Mouse (Mus musculus) natural killer cell, adult 2 months (primary cell): ENCODE results near the gene Esr1.
"Not testable (repeated sequence)": the region's sequence is repeated elsewhere in the genome, so short reads cannot be mapped to it uniquely, and the experiment has no call there.

Experiments used
- DNase-seq, 2 experiments: peaks; one replicate each; pipeline ENCODE4 v3.0.0; 2022; ENCODE audit warnings: low spot score in 2 of 2

Esr1 gene

DNA sequence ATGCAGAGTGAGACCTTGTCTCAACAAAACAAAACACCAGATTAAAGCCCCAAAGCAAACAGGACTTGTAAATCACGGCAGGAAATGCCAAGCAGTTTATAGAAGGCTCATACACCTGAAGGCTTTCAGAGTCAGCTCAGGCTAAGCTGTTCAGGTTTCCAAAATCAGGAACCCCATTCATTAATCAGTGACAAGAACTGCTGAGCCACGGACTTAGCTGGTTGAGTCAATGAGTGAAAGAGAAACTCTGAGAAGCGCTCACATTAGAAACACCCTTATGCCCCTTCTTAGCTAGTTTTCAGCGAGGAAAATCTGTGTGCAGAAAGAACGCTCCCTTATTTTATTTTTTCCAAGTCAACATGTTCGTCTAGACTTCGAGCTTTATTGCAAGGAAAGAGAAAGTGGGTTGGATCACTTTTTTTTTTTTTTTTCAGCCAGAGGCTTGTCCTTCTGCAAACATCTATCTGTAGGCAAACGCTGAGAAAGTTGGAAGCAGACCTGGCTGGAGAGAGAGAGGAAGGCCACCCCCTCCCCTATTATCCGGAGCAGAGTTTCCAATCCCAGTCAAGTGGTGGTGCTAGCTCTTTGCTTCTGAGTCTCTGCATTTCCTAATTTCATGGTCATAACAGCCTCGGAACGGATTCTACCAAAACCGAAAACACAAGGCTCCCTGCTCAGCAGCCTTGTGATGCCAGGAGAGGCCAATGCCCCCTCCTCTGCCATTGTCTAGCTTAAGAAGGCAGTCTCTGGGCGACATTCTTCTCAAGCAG is at the start of gene Esr1:
TSS of gene Esr1 (plus strand) at position 208 of the 770 bp plus-strand sequence.
- peak in 1 of 2 experiments; percentile 15 for DNase-seq

DNA sequence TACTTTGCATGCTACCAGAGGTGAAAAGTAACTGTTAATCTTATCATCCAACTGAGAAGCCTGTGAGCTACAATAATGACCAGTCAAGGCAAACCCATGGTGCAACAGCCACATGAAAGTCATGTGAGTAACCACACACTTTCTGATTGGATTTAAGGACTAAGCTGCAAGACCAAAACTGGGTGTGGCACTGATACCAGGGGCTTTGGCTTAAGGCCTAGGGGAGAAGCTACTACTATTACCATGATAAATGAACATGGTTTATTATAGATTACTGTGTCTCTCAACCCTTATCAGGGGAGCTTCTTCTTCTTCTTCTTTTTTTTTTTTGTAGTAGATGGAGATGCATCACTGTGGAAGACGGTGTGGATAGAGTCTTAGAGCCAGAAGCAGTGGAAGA is 46.2 kb upstream of the Esr1 start:
- no peak for DNase-seq

DNA sequence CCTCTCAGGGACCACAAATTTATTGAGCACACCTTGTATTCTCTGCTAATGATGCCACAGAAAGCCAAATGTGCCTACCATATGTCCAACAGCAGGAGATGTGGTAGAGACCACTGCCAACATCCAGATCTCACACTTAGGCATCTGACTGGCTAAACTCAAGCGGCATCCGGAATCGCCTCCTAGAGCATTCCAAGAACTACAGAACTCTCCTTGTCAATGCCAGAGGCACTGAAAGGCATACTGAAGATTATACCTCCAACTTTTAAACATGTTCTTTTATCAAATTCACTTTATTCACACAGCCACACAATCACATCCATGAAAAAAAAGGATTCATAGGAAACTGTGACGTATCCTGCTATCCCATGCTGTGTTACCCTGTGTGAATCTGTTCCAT is 40.6 kb upstream of the Esr1 start:
- no peak for DNase-seq

DNA sequence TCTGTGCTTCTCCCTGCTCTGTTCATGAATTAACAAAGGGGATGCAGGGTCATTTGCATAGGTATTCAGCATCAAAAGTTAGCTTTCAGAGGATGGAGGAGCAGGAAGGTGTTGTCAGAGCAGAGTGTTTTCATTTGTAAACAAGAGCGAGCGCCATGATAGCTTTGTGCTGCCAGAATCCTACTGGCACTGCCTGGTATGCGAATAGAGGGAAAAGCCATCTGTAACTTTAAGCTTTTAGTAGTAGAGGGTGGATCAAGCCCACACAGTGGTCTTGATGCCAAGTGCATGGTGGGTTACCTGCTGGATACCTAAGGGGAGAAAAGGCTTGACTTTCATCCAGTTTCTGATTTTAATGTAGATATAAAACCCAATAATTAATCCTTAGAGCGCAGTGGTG is 40.1 kb upstream of the Esr1 start:
- DNase-seq, result no peak

DNA sequence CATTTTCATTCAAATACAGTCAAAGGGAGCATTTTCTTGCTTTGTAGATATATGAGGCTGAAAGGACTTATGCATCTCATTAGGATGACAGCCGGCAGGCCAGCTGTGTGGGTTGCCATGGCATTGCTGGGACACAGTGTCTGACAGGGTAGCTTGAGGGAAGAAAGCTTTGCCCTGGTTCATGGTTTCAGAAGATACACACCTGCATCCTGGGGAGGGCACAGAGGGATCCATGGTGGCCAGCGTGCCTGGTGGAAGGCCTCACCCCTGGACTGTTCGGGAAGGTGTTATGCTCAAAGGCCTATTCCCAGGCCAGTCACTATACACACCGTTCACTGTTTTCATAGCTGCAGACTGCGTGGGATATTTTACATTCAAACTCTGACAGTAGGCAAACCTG is 29.5 kb upstream of the Esr1 start:
- no peak for DNase-seq

DNA sequence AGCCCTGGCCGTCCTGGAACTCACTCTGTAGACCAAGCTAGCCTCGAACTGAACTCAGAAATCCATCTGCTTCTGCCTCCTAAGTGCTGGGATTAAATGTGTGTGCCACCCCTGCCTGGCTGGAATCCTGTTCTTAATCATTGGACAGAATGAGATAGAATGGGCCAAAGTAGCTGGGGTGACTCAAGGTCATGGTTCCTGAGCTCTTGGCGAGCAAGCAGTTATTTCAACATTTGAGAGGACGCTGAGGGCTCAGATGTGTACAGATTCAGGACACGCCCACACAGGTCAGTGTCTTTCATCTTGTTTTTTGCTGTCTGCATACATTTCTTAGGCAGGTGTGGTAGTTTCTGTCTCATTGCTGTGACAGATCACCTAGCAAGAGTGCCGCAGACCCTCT is 24.7 kb upstream of the Esr1 start:
- no peak for DNase-seq

DNA sequence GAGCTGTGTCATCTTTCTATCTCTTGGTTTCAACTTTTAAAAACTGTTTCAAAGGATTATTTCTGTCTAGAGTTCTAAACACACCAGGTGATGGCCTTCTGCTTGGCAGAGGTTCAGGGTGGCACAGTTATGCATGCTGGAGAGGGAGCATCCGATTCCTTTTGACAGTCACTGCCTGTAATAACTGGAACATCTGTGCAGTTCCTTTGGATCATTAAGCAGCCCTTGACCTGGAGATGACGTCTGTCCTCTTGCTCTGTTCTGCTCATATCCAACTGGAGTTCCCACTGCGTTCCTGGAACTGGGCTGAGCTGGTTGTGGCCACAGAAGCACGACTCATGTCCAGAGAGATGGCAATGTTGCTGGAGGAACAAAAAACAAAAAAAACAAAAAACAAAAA is 21.8 kb upstream of the Esr1 start:
- no peak for DNase-seq

DNA sequence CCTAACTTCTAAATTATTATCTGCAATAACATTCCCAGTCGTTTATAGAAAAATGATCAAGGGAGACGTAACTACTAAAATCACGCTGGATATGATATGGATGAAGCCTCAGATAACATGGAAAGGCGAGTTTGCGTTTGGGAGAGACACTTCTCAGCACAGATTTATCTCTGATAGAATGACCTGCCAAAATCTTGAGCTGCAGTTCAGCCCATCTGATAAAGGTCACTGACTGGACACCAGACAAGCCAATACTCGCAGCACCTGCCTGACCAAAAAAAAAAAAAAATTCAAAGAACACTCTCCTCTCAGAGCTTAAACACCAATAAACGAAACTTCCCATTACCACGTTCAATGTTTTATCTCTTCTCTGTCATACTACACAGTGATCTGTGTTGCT is 20.4 kb upstream of the Esr1 start:
- no peak for DNase-seq

DNA sequence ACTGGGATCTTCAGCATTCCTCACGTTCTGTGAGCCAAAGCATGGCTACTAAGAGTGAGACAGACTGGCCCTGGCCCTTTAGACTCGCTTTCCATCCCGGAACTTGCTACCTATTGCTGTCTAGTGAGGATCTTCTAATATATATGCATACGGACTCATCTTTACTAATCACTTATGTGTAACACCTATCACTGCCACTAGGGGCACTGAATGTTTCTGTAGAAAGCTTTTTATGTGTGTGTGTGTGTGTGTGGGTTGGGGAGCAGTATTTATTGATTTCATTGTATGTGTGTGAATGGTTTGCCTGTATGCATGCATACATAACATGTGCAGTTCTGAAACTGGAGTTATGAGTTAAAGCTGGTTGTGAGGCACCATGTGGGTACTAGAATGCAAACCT is 17.6 kb upstream of the Esr1 start:
- DNase-seq, result peak in 1 of 2 experiments; percentile 14

DNA sequence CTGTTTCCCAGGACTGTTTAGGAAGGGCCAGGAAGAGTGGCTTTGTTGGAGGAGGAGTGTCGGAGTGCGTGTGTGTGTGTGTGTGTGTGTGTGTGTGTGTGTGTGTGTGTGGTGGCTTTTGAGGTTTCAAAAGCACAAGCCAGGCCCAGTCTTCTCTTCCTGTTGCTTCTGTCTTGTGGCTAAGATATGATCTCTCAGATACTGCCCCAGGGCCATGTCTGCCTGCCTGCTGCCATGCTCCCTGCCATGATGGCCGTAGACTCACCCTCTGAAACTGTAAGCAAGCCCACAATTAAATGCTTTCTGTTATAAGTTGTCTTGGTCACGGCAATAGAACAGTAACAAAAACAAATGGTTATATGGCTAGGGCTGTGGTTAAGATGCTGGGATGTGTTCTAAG is 14.2 kb upstream of the Esr1 start:
- peak; percentile 25 to 53 for DNase-seq

DNA sequence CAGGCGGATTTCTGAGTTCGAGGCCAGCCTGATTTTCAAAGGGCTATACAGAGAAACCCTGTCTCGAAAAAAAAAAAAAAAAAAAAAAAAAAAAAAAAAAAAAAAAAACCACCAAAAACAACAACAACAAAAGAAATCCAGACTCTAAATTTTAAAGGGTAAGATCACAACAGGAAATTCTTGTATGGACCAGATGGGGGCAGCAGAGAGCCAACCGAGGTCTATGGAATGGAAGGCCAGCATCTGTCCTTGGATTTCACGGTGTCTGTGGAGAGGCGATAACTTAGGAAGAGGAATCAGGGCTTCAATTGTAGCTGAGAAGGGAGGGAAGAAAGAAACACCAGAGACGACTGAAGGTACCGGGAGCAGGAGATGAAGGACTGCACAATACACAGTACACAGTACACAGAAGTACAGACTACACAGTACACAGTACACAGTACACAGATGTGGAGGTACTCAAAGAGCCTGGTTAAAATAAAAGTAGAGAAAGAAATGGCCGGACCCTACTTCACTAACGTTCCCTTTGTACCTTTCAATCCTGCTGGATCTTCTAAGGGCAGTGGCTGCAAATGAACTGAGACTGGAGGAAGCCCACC is 13.1 kb upstream of the Esr1 start:
- peak; percentile 38 to 45 for DNase-seq

DNA sequence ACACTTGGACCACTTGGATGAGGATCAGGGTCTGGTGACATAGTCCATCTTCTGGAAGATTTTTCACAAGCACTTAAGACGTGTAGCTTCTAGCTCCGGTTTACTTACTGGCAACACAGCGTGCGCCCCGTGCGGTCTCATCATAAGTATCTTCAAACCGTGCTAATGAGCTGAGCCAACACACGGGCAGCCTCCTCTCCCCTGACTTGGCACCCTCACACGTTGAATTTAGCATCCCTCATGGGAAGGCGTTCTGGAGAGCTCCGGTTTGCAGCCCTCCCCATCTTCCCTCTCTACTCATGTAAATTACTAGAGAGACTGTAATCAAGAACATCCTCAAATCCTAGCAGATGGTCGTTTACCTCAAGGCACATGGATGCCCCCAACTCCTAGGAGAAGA is 12.5 kb upstream of the Esr1 start:
- no peak for DNase-seq

DNA sequence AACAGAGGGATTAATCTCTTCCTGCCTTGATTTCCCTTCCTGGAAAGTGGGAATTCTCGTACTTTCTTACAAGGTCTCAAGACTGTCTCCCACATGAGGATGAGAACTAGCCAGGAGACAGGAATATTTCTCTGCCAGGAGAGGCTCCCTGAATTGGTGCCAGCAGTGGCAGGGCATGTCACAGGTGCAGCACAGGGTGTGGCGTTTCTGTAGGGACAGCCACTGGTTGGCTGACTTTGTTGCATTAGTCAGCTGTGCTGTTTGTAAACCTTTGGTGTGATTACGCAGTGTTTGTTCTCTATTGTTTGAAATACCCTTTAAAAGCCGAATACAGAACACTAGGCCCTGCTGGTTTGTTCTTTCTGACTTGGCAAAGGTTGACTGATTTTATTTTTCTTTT is 11.8 kb upstream of the Esr1 start:
- DNase-seq, result no peak

DNA sequence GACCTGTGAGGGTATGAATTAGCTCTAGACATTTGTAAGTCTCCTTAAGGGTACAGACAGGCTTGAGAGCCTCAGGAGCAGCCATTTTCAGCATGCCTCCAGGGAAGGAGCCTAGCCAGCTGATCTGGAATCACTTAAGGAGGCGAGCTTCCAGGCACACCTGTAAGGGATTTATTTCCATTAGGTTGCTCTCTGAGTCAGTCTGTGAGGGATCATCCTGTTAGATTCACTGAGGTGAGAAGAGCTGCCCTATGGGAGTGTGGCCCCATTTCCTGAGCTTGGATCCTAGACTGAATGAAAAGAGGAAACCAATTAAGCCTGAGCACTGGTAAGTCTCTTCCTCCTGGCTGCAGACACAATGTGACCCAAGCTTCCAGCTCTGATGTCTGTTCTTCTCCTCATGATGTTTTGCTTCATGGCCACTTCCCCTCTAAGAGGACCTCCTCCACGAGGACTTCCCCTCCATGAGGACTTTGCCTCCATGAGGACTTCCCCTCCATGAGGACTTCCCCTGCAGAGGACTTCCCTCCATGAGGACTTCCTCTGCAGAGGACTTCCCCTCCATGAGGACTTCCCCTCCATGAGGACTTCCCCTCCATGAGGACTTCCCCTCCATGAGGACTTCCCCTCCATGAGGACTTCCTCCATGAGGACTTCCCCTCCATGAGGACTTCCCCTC is 10.5 kb upstream of the Esr1 start:
- no peak for DNase-seq

DNA sequence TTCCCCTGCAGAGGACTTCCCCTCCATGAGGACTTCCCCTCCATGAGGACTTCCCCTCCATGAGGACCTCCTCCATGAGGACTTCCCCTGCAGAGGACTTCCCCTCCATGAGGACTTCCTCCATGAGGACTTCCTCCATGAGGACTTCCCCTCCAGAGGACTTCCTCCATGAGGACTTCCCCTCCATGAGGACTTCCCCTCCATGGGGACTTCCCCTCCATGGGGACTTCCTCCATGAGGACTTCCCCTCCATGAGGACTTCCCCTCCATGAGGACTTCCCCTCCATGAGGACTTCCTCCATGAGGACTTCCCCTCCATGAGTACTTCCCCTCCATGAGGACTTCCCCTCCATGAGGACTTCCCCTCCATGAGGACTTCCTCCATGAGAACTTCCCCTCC is 9.8 kb upstream of the Esr1 start:
- DNase-seq, result not testable (repeated sequence)

DNA sequence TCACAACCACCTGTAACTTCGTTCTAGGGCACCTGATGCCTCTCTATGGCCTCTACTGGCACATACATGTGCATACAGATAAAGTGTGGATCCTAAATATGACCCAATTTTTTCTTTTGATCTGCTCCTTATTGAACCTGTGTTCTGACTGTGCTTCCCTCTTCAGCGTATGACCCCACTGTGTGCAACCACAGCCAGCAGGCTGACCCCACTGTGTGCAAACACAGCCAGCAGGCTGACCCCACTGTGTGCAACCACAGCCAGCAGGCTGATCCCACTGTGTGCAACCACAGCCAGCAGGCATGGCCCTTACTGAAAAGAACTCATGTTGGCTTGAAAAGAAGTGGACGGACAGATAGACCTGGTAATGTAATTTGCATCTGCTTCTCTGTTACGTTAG is 8.9 kb upstream of the Esr1 start:
- no peak for DNase-seq

DNA sequence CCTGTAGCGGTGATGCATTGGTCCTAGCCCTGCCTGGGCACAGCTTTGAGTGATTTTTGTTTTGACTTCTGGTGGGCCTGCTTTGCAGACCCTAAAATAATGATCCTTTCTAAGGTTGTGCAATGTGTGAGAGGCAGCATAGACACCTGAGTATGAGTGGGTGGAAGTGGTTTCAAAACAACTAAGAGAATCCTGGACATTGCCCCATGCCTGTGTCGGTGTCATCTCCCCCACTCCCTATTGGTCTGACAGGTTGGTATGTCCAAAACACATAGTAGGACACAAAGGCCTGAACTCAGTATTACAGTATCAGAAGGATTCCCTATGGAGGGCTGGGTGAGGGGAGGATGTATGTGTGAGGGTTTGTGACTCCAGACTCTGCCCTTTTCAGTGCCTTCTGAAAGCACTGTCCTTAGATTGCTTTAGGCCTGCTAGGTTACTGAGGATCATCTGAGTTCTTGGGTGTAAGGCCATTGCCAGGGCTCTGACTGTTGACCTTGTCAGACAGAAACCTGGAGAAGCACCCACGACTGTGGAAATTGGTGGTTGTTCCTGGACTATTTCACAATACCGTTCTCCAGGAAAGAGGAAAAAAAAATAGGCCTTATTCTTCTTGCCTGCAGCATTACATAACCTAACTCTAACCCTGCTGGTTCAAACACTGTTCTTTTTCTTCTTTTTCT is 6.7 kb upstream of the Esr1 start:
- DNase-seq, result no peak

DNA sequence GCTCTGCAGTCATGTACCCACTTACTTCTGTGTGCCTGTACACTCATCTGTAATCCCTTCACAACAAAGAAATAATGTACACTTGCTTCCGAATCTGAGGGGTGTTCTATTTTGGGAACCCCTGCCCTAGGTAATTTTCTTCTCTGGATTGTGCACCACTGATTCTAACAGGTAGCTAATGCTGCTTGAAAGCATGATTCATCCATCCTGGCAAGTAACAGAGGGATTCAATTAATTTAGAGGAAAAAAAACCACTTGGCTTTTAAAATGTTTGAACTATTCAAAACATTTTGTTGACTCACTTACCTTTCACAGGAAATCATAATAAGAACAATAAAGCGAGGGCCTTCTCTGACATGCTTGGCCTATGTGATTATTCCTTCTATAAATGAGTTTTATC is 1.2 kb upstream of the Esr1 start:
- no peak for DNase-seq

DNA sequence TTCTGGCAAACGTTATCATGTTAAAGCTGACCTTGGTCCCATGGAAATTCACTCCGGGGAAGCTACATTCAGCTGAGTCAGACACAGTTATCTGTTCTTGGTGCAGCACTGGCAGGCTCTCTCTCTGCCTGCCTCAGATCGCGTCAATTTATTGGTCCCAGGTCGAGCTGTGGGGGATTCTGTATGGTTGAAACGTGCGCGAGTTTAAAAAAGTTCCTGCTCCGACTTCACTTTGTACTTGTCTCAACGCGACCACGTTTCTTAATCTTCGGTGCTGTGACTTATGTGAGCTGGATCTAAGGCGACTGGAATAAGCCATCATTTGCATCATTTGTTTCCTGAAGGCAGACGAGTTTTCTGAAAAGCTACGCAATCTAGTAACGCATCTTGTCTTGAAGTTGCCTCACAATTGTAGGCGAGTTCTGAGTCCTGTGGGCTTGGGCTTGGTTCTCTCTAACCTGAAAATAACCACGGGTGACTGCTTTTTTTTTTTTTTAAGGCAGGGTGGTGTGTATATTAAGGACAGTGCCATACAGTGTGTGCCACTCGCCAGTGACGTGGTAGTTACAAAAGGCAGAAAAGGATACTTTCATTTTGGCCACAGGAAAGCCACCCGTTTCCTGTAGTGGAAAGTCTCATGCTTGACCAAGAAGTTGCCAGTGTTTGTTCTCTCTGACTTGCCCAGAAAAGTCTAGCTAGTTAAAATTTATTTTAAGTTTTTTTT is 1.1 kb downstream of the Esr1 start:
- peak; percentile 49 to 73 for DNase-seq

DNA sequence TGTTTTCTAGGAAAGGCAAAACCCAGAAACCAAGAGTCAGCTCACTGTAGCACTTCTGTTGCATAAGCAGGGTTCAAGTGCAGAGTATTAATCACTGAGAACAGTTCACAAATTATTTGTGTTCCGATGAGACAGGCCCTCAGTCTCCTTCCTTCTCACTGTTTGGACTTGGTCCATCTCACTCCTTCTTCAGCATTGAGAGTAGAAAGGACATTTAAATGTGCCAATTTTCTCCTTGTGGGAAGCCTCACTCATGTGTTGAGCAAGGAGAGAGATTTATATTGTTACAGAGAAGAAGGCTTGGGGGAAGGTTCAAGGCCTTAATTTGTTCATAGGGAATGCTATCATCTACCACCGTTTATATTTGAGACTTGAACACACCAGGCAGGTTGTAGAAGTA is 6.6 kb downstream of the Esr1 start:
- DNase-seq, result no peak

DNA sequence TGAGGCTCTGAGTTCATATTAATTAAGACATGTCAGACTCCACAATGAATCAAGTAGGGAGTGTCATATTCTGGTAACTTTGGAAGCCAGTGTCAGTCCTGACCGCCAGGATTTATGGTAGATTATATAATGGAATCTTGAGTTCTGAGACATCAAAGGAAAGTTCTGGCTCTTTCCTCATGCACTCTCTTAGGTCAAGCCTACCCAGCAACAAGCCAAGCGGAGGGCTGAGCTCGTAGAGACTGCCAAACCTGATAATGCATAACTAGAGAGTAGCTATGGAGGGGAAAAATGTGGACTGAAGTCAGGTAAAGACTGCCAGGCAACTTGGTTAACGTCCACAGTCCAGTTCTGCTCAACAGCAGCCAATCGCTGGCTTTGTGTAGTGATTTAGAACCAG is 7.3 kb downstream of the Esr1 start:
- no peak for DNase-seq

DNA sequence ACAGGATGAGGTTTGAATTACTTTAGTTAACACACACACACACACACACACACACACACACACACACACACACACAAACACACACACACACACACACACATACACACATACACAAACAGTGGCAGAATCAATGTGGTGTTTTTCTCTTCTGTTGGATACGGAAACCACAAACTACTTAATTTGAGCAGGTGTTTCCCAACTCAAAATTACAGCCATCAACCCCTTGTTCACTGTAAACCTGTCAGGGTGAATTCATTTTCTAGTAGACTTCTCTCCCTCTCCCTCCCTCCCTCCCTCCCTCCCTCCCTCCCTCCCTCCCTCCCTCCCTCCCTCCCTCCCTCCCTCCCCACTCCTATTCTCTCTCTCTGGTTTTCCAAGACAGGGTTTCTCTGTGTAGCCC is 8.0 kb downstream of the Esr1 start:
- DNase-seq, result peak in 1 of 2 experiments; percentile 10
